Mouse (Mus musculus): ENCODE data around the gene Gm45062. TPM values are rescaled to one million over a fixed set of nuclear protein-coding genes. Genes with fewer than 3 reads are reported as not detected.

Gm45062 gene
- polyA plus RNA-seq, 1 experiment, result not detected

GRCm38 (mm10) chr6:8394044-8394443 is 134.8 kb downstream of the Gm45062 start:
- H3K4me1 ChIP-seq (ENCODE audit: control insufficient read depth), result peaks cover 20% of the 10 kb centered on the region
- H3K36me3 ChIP-seq (ENCODE audit: control insufficient read depth), result no peaks in the 10 kb centered on the region
- H3K9me3 ChIP-seq (ENCODE audit: control insufficient read depth, low read length), result no peaks in the 10 kb centered on the region
- no peaks in the 10 kb centered on the region for H3K27me3 ChIP-seq (ENCODE audit: control insufficient read depth)
- TF ChIP-seq TAL1 (IDR thresholded peaks at IDR 0.05; ENCODE audit: low read length) (no peak), GATA1 (IDR thresholded peaks at IDR 0.05; ENCODE audit: low read length) (no peak)
- no peak overlapping the region for H3K4me3 ChIP-seq (replicated peaks)

DNA sequence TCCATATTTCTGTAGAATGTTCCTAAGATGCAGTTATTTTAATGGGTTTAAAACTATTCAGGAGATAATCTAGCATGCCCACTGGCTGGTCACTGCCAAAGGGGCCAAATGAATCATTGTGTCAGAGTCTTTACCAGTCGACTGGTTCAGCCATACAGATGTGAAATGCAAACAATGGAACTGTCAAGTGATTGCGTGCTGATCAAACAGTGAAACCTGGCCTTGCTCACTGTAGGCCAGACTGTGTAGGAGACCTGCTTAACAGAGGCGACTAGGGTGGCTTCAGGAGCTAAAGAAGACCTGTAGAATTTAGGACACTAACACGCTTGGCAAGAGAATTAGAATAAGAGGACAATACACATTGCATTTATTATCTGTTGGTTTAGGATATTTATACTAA is 135.8 kb downstream of the Gm45062 start:
- TF ChIP-seq TAL1 (IDR thresholded peaks at IDR 0.05; ENCODE audit: low read length), result no peak
- no peak for TF ChIP-seq GATA1 (IDR thresholded peaks at IDR 0.05; ENCODE audit: low read length)
- Histone ChIP-seq H3K4me1 (ENCODE audit: control insufficient read depth) (peaks cover 20% of the 10 kb centered on the region), H3K9me3 (ENCODE audit: control insufficient read depth, low read length) (no peaks in the 10 kb centered on the region), H3K27me3 (ENCODE audit: control insufficient read depth) (no peaks in the 10 kb centered on the region), H3K4me3 (replicated peaks) (no peak overlapping the region), H3K36me3 (ENCODE audit: control insufficient read depth) (no peaks in the 10 kb centered on the region)

GRCm38 (mm10) chr6:8397252-8397651 is 138.0 kb downstream of the Gm45062 start:
- H3K27me3 ChIP-seq (ENCODE audit: control insufficient read depth), result no peaks in the 10 kb centered on the region
- no peaks in the 10 kb centered on the region for H3K9me3 ChIP-seq (ENCODE audit: control insufficient read depth, low read length)
- peaks cover 3% of the 10 kb centered on the region for H3K36me3 ChIP-seq (ENCODE audit: control insufficient read depth)
- H3K4me3 ChIP-seq (replicated peaks), result no peak overlapping the region
- no peak for TF ChIP-seq GATA1 (IDR thresholded peaks at IDR 0.05; ENCODE audit: low read length)
- TF ChIP-seq TAL1 (IDR thresholded peaks at IDR 0.05; ENCODE audit: low read length), result no peak
- peaks cover 21% of the 10 kb centered on the region for H3K4me1 ChIP-seq (ENCODE audit: control insufficient read depth)

DNA sequence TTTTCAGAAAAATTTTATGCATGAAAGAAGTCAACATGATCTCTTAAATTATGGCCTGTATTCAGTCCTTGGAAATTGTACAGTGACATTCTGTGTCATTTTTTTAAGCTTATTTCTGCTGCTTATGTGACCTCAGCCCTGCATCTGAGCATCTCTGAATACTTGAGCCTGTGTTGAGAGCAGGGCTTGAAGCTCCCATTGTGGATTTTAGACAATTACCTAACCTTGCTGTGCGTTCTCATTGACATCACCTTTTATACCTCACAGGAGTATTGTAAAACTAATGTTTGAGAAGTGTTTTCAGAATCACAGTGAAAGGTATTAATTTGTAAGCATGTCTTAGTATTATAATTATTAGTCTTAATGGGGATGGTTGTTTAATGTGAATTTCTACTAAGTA is 140.5 kb downstream of the Gm45062 start:
- H3K9me3 ChIP-seq (ENCODE audit: control insufficient read depth, low read length), result no peaks in the 10 kb centered on the region
- peaks cover 19% of the 10 kb centered on the region for H3K4me1 ChIP-seq (ENCODE audit: control insufficient read depth)
- no peak overlapping the region for H3K4me3 ChIP-seq (replicated peaks)
- TF ChIP-seq TAL1 (IDR thresholded peaks at IDR 0.05; ENCODE audit: low read length) (no peak), GATA1 (IDR thresholded peaks at IDR 0.05; ENCODE audit: low read length) (no peak)
- no peaks in the 10 kb centered on the region for H3K27me3 ChIP-seq (ENCODE audit: control insufficient read depth)
- peaks cover 11% of the 10 kb centered on the region for H3K36me3 ChIP-seq (ENCODE audit: control insufficient read depth)

DNA sequence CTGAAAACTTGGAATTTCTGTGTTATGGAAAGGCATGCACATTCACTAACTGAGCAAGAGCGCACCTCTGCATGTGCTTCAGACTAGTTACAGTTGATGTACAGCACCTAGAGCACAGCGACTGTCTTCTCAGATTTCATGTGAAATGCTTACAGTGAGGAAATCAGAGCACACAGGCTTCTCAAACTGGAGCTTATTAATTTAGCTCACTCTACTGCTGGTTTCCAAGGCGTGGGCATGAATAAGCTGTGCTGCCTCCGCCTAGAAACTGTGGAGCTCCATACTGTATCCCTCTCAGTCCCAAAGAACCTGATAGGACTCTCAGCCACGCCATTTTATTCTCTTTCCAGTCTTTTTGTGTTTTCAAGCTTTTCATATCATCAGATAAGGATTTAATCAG is 143.9 kb downstream of the Gm45062 start:
- H3K27me3 ChIP-seq (ENCODE audit: control insufficient read depth), result no peaks in the 10 kb centered on the region
- peaks cover 11% of the 10 kb centered on the region for H3K36me3 ChIP-seq (ENCODE audit: control insufficient read depth)
- TF ChIP-seq GATA1 (IDR thresholded peaks at IDR 0.05; ENCODE audit: low read length) (no peak), TAL1 (IDR thresholded peaks at IDR 0.05; ENCODE audit: low read length) (no peak)
- no peaks in the 10 kb centered on the region for H3K9me3 ChIP-seq (ENCODE audit: control insufficient read depth, low read length)
- no peak overlapping the region for H3K4me3 ChIP-seq (replicated peaks)
- peaks cover 24% of the 10 kb centered on the region for H3K4me1 ChIP-seq (ENCODE audit: control insufficient read depth)

DNA sequence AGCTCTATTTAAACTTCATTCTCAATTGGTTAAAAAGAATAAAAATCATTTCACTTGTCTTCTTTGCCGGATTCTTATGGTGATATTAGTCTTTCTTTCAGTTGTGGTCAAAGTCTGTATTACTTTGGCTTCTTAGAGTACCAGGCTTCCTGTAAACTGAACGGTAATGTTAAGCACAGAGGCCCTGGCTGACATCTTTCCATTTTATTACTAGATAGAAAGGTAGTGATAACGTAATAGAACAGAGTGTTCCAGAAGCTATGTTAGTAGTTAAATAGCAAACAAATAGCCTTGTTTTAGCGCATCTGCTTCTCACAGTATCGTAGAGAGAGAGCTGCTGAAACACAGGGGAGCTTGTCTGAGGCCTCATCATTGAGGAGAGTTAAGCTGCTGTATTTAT is 146.6 kb downstream of the Gm45062 start:
- H3K27me3 ChIP-seq (ENCODE audit: control insufficient read depth), result no peaks in the 10 kb centered on the region
- H3K4me1 ChIP-seq (ENCODE audit: control insufficient read depth), result peaks cover 33% of the 10 kb centered on the region
- H3K4me3 ChIP-seq (replicated peaks), result no peak overlapping the region
- TF ChIP-seq GATA1 (IDR thresholded peaks at IDR 0.05; ENCODE audit: low read length) (no peak), TAL1 (IDR thresholded peaks at IDR 0.05; ENCODE audit: low read length) (no peak)
- H3K9me3 ChIP-seq (ENCODE audit: control insufficient read depth, low read length), result no peaks in the 10 kb centered on the region
- peaks cover 11% of the 10 kb centered on the region for H3K36me3 ChIP-seq (ENCODE audit: control insufficient read depth)

- Histone ChIP-seq H3K4me1 (ENCODE audit: control insufficient read depth) (peaks cover 29% of the 10 kb centered on the region), H3K4me3 (replicated peaks) (no peak overlapping the region), H3K27me3 (ENCODE audit: control insufficient read depth) (no peaks in the 10 kb centered on the region), H3K9me3 (ENCODE audit: control insufficient read depth, low read length) (no peaks in the 10 kb centered on the region), H3K36me3 (ENCODE audit: control insufficient read depth) (no peaks in the 10 kb centered on the region)
- TF ChIP-seq TAL1 (IDR thresholded peaks at IDR 0.05; ENCODE audit: low read length) (no peak), GATA1 (IDR thresholded peaks at IDR 0.05; ENCODE audit: low read length) (no peak)
Observed at GRCm38 (mm10) chr6:8408332-8408731, 149.1 kb downstream of the Gm45062 start.

DNA sequence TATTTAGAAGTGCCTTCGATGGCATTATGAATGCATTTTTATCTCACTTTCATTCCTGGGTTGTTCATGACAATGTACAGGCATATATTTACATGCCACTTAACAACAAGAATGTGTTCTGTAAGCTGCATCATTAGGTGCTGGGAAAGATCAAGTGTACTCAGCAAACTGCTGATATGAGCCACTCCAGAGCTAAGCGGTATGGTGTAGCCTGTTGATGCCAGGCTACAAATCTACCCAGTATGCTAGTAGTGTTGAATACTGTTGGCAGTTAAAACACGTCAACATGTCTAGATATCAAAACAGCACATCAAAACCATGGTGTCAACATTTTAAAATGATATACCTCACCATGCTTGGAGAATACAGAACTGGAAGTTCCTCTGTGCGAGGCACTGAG is 150.6 kb downstream of the Gm45062 start:
- TF ChIP-seq GATA1 (IDR thresholded peaks at IDR 0.05; ENCODE audit: low read length), result no peak
- no peak for TF ChIP-seq TAL1 (IDR thresholded peaks at IDR 0.05; ENCODE audit: low read length)
- H3K36me3 ChIP-seq (ENCODE audit: control insufficient read depth), result peaks cover 2% of the 10 kb centered on the region
- H3K27me3 ChIP-seq (ENCODE audit: control insufficient read depth), result no peaks in the 10 kb centered on the region
- no peaks in the 10 kb centered on the region for H3K9me3 ChIP-seq (ENCODE audit: control insufficient read depth, low read length)
- H3K4me3 ChIP-seq (replicated peaks), result no peak overlapping the region
- H3K4me1 ChIP-seq (ENCODE audit: control insufficient read depth), result peaks cover 33% of the 10 kb centered on the region

DNA sequence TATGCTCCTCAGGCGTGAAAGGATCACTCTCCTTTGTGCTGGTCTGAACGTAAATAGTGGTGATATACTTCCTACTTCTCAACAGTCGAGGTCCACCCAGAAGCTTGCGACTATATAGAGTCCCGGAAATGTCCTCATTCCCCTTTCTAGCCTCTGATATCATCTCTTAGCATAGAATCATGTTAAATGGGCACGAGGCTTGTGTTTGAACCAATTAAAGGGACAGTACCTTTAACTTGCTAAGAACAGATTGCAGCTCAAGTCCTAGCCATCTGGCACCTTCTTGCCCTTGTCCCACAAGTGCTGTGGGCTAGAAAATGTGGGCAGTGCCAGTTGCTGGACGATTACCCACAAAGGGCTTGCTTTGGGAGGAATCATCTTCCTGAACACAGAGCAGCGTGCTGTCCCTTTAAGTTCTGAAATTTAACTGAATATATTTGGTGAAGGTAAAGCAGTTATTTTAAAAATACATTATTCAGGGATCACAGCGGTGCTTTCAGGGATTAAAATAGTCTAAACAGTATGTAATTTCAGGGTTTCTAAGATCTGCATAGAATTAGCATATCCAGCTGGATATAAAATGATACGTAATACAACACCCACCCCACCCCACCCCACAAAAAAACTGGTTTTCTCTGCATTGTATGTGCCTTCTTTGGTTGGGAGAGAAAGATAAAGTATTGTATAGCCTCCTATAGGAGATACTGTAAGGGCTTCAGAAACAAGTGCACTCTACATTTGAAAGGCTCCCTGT is 153.8 kb downstream of the Gm45062 start:
- TF ChIP-seq TAL1 (IDR thresholded peaks at IDR 0.05; ENCODE audit: low read length) (no peak), GATA1 (IDR thresholded peaks at IDR 0.05; ENCODE audit: low read length) (no peak)
- H3K36me3 ChIP-seq (ENCODE audit: control insufficient read depth), result peaks cover 3% of the 10 kb centered on the region
- no peaks in the 10 kb centered on the region for H3K27me3 ChIP-seq (ENCODE audit: control insufficient read depth)
- H3K9me3 ChIP-seq (ENCODE audit: control insufficient read depth, low read length), result no peaks in the 10 kb centered on the region
- peaks cover 27% of the 10 kb centered on the region for H3K4me1 ChIP-seq (ENCODE audit: control insufficient read depth)
- no peak overlapping the region for H3K4me3 ChIP-seq (replicated peaks)

GRCm38 (mm10) chr6:8414020-8414419 is 154.8 kb downstream of the Gm45062 start:
- H3K9me3 ChIP-seq (ENCODE audit: control insufficient read depth, low read length), result no peaks in the 10 kb centered on the region
- no peaks in the 10 kb centered on the region for H3K27me3 ChIP-seq (ENCODE audit: control insufficient read depth)
- no peak overlapping the region for H3K4me3 ChIP-seq (replicated peaks)
- peaks cover 3% of the 10 kb centered on the region for H3K36me3 ChIP-seq (ENCODE audit: control insufficient read depth)
- TF ChIP-seq GATA1 (IDR thresholded peaks at IDR 0.05; ENCODE audit: low read length) (no peak), TAL1 (IDR thresholded peaks at IDR 0.05; ENCODE audit: low read length) (no peak)
- peaks cover 23% of the 10 kb centered on the region for H3K4me1 ChIP-seq (ENCODE audit: control insufficient read depth)

Measured in erythroblast, embryonic 14.5 days (primary cell).